Mouse (Mus musculus) heart, embryonic 14.5 days (tissue): ENCODE results near the gene Syde2. TPM values are rescaled to one million over a fixed set of nuclear protein-coding genes. Genes with fewer than 3 reads are reported as not detected.

Source experiments
- ATAC-seq: fragments of 200-750 bp; cut with Nextera tagmentation; 2 replicates; pipeline ENCODE4 v1.8.0; 2017; ENCODE audit warnings: low read depth, moderate TSS enrichment; ENCODE audit not compliant: insufficient number of reproducible peaks, insufficient read depth, low FRiP score
- H3K27ac ChIP-seq, 2 experiments: fragments of 200-500 bp in 1 of 2; fragments of 300-500 bp in 1 of 2; sonication (generic) in 1 of 2; replicated peaks in 1 of 2; 2 replicates each; pipeline ENCODE4 v1.5.1; 2012 to 2014; ENCODE audit warnings: low read depth in 2 of 2, low read length in 2 of 2, control low read depth in 1 of 2, mild to moderate bottlenecking in 1 of 2, mixed read lengths in 1 of 2; ENCODE audit not compliant: control insufficient read depth in 1 of 2, insufficient read depth in 1 of 2
- H3K27me3 ChIP-seq: fragments of 300-500 bp; sonication (generic); 2 replicates; pipeline ENCODE4 v1.6.1; 2014; ENCODE audit warnings: mild to moderate bottlenecking, low read length, control low read depth; ENCODE audit not compliant: control insufficient read depth, insufficient read depth
- H3K36me3 ChIP-seq: fragments of 300-500 bp; sonication (generic); 2 replicates; pipeline ENCODE4 v1.6.1; 2014; ENCODE audit warnings: mild to moderate bottlenecking, control low read depth, low read length, mixed read lengths; ENCODE audit not compliant: control insufficient read depth, insufficient read depth
- H3K4me1 ChIP-seq, 2 experiments: fragments of 200-500 bp in 1 of 2; fragments of 300-500 bp in 1 of 2; sonication (generic) in 1 of 2; 2 replicates each; pipeline ENCODE4 v1.6.1; 2012 to 2014; ENCODE audit warnings: low read length in 2 of 2, control low read depth in 1 of 2, mixed read lengths in 1 of 2; ENCODE audit not compliant: control insufficient read depth in 2 of 2, insufficient read depth in 2 of 2
- H3K4me2 ChIP-seq: fragments of 300-500 bp; sonication (generic); 2 replicates; pipeline ENCODE4 v1.6.1; 2014; ENCODE audit warnings: mild to moderate bottlenecking, low read length
- H3K4me3 ChIP-seq, 2 experiments: fragments of 200-500 bp in 1 of 2; fragments of 300-500 bp in 1 of 2; sonication (generic) in 1 of 2; 2 replicates each; pipeline ENCODE4 v1.5.1; 2012 to 2014; ENCODE audit warnings: low read length in 2 of 2, mild to moderate bottlenecking in 2 of 2, control low read depth in 1 of 2, low read depth in 1 of 2, moderate library complexity in 1 of 2; ENCODE audit not compliant: control insufficient read depth in 1 of 2, insufficient read depth in 1 of 2
- H3K9ac ChIP-seq: fragments of 300-500 bp; sonication (generic); 2 replicates; pipeline ENCODE4 v1.6.1; 2014; ENCODE audit warnings: mild to moderate bottlenecking, low read length
- H3K9me3 ChIP-seq: fragments of 300-500 bp; sonication (generic); 2 replicates; pipeline ENCODE4 v1.6.1; 2016; ENCODE audit warnings: low read length, control low read depth; ENCODE audit not compliant: control insufficient read depth
- WGBS: fragments of 180-500 bp; shearing (Covaris S2); extraction: QIAGEN DNeasy Blood & Tissue Kit; methylation state at CpG from one replicate; pipeline ENCODE4 v1.1.7; 2014; 5-methylcytosine and 5-hydroxymethylcytosine counted together
- polyA plus RNA-seq: library from polyadenylated mRNA; unstranded; fragments of >200 nt; fragmentation: Nextera tagmentation; extraction: Ambion mirVana; gene quantifications from 2 replicates; pipeline ENCODE4 v1.2.1, GENCODE M21; 2014

The Syde2 gene
- polyA plus RNA-seq, 1 experiment from 2014 or later, result 12.7 TPM

GRCm38 (mm10) chr3:146044977-146045376 lies 57.3 kb downstream of the Syde2 start:
- no peaks in the 10 kb centered on the region for H3K27me3 ChIP-seq
- 0 out of 4 replicates have a peak overlapping the region, but pooled peaks of 1 of the 2 experiments have one; percentile 4 for H3K4me3 ChIP-seq
- ATAC-seq, result peak; percentile 52
- no peaks in the 10 kb centered on the region for H3K36me3 ChIP-seq
- H3K4me2 ChIP-seq, result peak overlapping the region; percentile 49
- H3K9ac ChIP-seq, result 0 out of 2 replicates have a peak overlapping the region, but pooled peaks have one; percentile 41
- no peaks in the 10 kb centered on the region for H3K9me3 ChIP-seq
- whole genome bisulfite sequencing, result 10% methylated on average over 11 of the region's 11 CpGs
- peaks cover 23 to 25% of the 10 kb centered on the region in 2 experiments for H3K4me1 ChIP-seq
- H3K27ac ChIP-seq, result peak overlapping the region; percentile 37 to 69; a peak in 3 of 4 replicates

GRCm38 (mm10) chr3:146046076-146046475 lies 58.4 kb downstream of the Syde2 start:
- H3K36me3 ChIP-seq, result no peaks in the 10 kb centered on the region
- 87% methylated on average over 11 of the region's 11 CpGs for WGBS
- peaks cover 23 to 24% of the 10 kb centered on the region in 2 experiments for H3K4me1 ChIP-seq
- ATAC-seq, result no peak
- H3K27ac ChIP-seq, result no peak overlapping the region
- H3K9me3 ChIP-seq, result no peaks in the 10 kb centered on the region
- H3K27me3 ChIP-seq, result no peaks in the 10 kb centered on the region
- no peak overlapping the region for H3K4me2 ChIP-seq
- H3K4me3 ChIP-seq, result no peak overlapping the region
- H3K9ac ChIP-seq, result no peak overlapping the region

- H3K4me1 ChIP-seq, result peaks cover 23 to 35% of the 10 kb centered on the region in 2 experiments
- peak overlapping the region; percentile 54 for H3K4me2 ChIP-seq
- H3K9me3 ChIP-seq, result no peaks in the 10 kb centered on the region
- H3K9ac ChIP-seq, result peak overlapping the region; percentile 34; the same call in 1 of the 2 replicates
- no peaks in the 10 kb centered on the region for H3K36me3 ChIP-seq
- 10% methylated on average over 15 of the region's 15 CpGs for WGBS
- peak overlapping the region; percentile 20 to 51; a peak in 3 of 4 replicates for H3K27ac ChIP-seq
- ATAC-seq, result 0 out of 2 replicates have a peak, but pooled peaks have one; percentile 37
- no peaks in the 10 kb centered on the region for H3K27me3 ChIP-seq
- peak overlapping the region in 1 of 2 experiments; percentile 10; a peak in 1 of 4 replicates for H3K4me3 ChIP-seq
Measured at GRCm38 (mm10) chr3:146047704-146048207, 60.1 kb downstream of the Syde2 start.

- Histone ChIP-seq H3K4me1 (peaks cover 28 to 38% of the 10 kb centered on the region in 2 experiments), H3K4me2 (no peak overlapping the region), H3K9ac (no peak overlapping the region), H3K9me3 (no peaks in the 10 kb centered on the region), H3K27ac (no peak overlapping the region), H3K27me3 (no peaks in the 10 kb centered on the region), H3K4me3 (no peak overlapping the region), H3K36me3 (no peaks in the 10 kb centered on the region)
- WGBS, result 72% methylated on average over 5 of the region's 5 CpGs
- no peak for ATAC-seq
Measured at GRCm38 (mm10) chr3:146049951-146050350, 62.3 kb downstream of the Syde2 start.

- peaks cover 24 to 33% of the 10 kb centered on the region in 2 experiments for H3K4me1 ChIP-seq
- no peaks in the 10 kb centered on the region for H3K36me3 ChIP-seq
- H3K9ac ChIP-seq, result no peak overlapping the region
- H3K4me3 ChIP-seq, result no peak overlapping the region
- H3K27ac ChIP-seq, result 0 out of 4 replicates have a peak overlapping the region, but pooled peaks of 1 of the 2 experiments have one; percentile 4
- 36% methylated on average over 11 of the region's 11 CpGs for WGBS
- peak overlapping the region; percentile 2; the same call in 1 of the 2 replicates for H3K4me2 ChIP-seq
- peak; percentile 68 for ATAC-seq
- H3K27me3 ChIP-seq, result no peaks in the 10 kb centered on the region
- H3K9me3 ChIP-seq, result no peaks in the 10 kb centered on the region
Measured at GRCm38 (mm10) chr3:146051277-146052007, 63.8 kb downstream of the Syde2 start.

GRCm38 (mm10) chr3:146053082-146053814 lies 65.6 kb downstream of the Syde2 start:
- Histone ChIP-seq H3K4me1 (peaks cover 16 to 22% of the 10 kb centered on the region in 2 experiments), H3K9ac (no peak overlapping the region), H3K9me3 (no peaks in the 10 kb centered on the region), H3K27ac (peak overlapping the region; percentile 0 to 8; a peak in 1 of 4 replicates), H3K36me3 (no peaks in the 10 kb centered on the region), H3K4me3 (no peak overlapping the region), H3K27me3 (0 out of 2 replicates have a peak, but pooled peaks cover 3% of the 10 kb centered on the region), H3K4me2 (no peak overlapping the region)
- 48% methylated on average over 6 of the region's 6 CpGs for WGBS
- no peak for ATAC-seq

- Histone ChIP-seq H3K9me3 (no peaks in the 10 kb centered on the region), H3K4me1 (peaks cover 15 to 21% of the 10 kb centered on the region in 2 experiments), H3K4me2 (no peak overlapping the region), H3K27ac (no peak overlapping the region), H3K9ac (no peak overlapping the region), H3K27me3 (0 out of 2 replicates have a peak, but pooled peaks cover 3% of the 10 kb centered on the region), H3K36me3 (no peaks in the 10 kb centered on the region), H3K4me3 (no peak overlapping the region)
- 73% methylated on average over 2 of the region's 2 CpGs for WGBS
- no peak for ATAC-seq
Measured at GRCm38 (mm10) chr3:146053873-146054272, 66.2 kb downstream of the Syde2 start.
